Mouse (Mus musculus) limb, embryonic 13.5 days (tissue): ENCODE data around the gene Tjp2. TPM values are rescaled to one million over a fixed set of nuclear protein-coding genes. Genes with fewer than 3 reads are reported as not detected.
A peak's percentile ranks its signal among the peaks of the same experiment; 100 is the strongest.
"Not testable (repeated sequence)": the region's sequence is repeated elsewhere in the genome, so short reads cannot be mapped to it uniquely, and the experiment has no call there.

Experiments used
- ATAC-seq: fragments of 200-750 bp; cut with Nextera tagmentation; 2 replicates; pipeline ENCODE4 v1.8.0; 2017; ENCODE audit warnings: low read depth, moderate number of reproducible peaks, moderate TSS enrichment; ENCODE audit not compliant: low FRiP score
- H3K27ac ChIP-seq: fragments of 300-500 bp; sonication (generic); 2 replicates; pipeline ENCODE4 v1.5.1; 2015; ENCODE audit warnings: inconsistent platforms, mild to moderate bottlenecking, moderate library complexity
- H3K27me3 ChIP-seq: fragments of 300-500 bp; sonication (generic); 2 replicates; pipeline ENCODE4 v1.6.1; 2015; ENCODE audit warnings: mild to moderate bottlenecking, inconsistent platforms
- H3K36me3 ChIP-seq: fragments of 300-500 bp; sonication (generic); 2 replicates; pipeline ENCODE4 v1.6.1; 2015; ENCODE audit warnings: inconsistent platforms, mild to moderate bottlenecking, moderate library complexity
- H3K4me1 ChIP-seq: fragments of 300-500 bp; sonication (generic); 2 replicates; pipeline ENCODE4 v1.6.1; 2015; ENCODE audit warnings: inconsistent platforms
- H3K4me2 ChIP-seq: fragments of 300-500 bp; sonication (generic); replicated peaks from 2 replicates; pipeline ENCODE4 v1.6.1; 2015; ENCODE audit warnings: inconsistent platforms, mild to moderate bottlenecking, moderate library complexity
- H3K4me3 ChIP-seq: fragments of 300-500 bp; sonication (generic); 2 replicates; pipeline ENCODE4 v1.5.1; 2015; ENCODE audit warnings: moderate library complexity, mild to moderate bottlenecking, inconsistent platforms
- H3K9ac ChIP-seq: fragments of 300-500 bp; sonication (generic); 2 replicates; pipeline ENCODE4 v1.6.1; 2015; ENCODE audit warnings: mild to moderate bottlenecking, inconsistent platforms
- H3K9me3 ChIP-seq: fragments of 300-500 bp; sonication (generic); 2 replicates; pipeline ENCODE4 v1.6.1; 2016; ENCODE audit warnings: inconsistent platforms
- WGBS: fragments of 180-500 bp; shearing (Covaris S2); methylation state at CpG from one replicate; pipeline ENCODE4 v1.1.7; 2015; 5-methylcytosine and 5-hydroxymethylcytosine counted together
- polyA plus RNA-seq: library from polyadenylated mRNA; unstranded; fragments of >200 nt; fragmentation: Nextera tagmentation; extraction: Ambion mirVana; gene quantifications from 2 replicates; pipeline ENCODE4 v1.2.1, GENCODE M21; 2015

Gene Tjp2
- polyA plus RNA-seq, 1 experiment from 2014 or later: 17.3 TPM

GRCm38 (mm10) chr19:24253657-24254260 is 28.9 kb upstream of the Tjp2 start:
- ATAC-seq: no peak; the same call in 1 of the 2 replicates

GRCm38 (mm10) chr19:24251869-24252268 is 27.0 kb upstream of the Tjp2 start:
- H3K4me2 ChIP-seq: no peak overlapping the region
- ATAC-seq: no peak

More at GRCm38 (mm10) chr19:24253657-24254260, 28.9 kb upstream of the Tjp2 start:
- 18% methylated on average over 9 of the region's 9 CpGs for WGBS
- Histone ChIP-seq H3K27ac (no peak overlapping the region; the same call in 1 of the 2 replicates), H3K9ac (no peak overlapping the region), H3K4me1 (peaks cover 14% of the 10 kb centered on the region), H3K36me3 (peaks cover 3% of the 10 kb centered on the region; the same call in 1 of the 2 replicates), H3K4me2 (no peak overlapping the region), H3K9me3 (no peaks in the 10 kb centered on the region), H3K27me3 (no peaks in the 10 kb centered on the region), H3K4me3 (no peak overlapping the region)

GRCm38 (mm10) chr19:24243340-24243739 is 18.5 kb upstream of the Tjp2 start:
- no peaks in the 10 kb centered on the region for H3K36me3 ChIP-seq
- no peaks in the 10 kb centered on the region for H3K9me3 ChIP-seq
- H3K4me1 ChIP-seq: peaks cover 6% of the 10 kb centered on the region; the same call in 1 of the 2 replicates
- no peak overlapping the region for H3K9ac ChIP-seq
- H3K4me2 ChIP-seq: no peak overlapping the region
- WGBS: 81% methylated on average over 6 of the region's 6 CpGs
- ATAC-seq: no peak
- H3K27me3 ChIP-seq: no peaks in the 10 kb centered on the region
- H3K27ac ChIP-seq: no peak overlapping the region
- no peak overlapping the region for H3K4me3 ChIP-seq

More at GRCm38 (mm10) chr19:24251869-24252268, 27.0 kb upstream of the Tjp2 start:
- H3K9me3 ChIP-seq: no peaks in the 10 kb centered on the region
- peaks cover 14% of the 10 kb centered on the region for H3K4me1 ChIP-seq
- no peaks in the 10 kb centered on the region for H3K27me3 ChIP-seq
- WGBS: 19% methylated on average over 6 of the region's 6 CpGs
- H3K36me3 ChIP-seq: no peaks in the 10 kb centered on the region
- no peak overlapping the region for H3K9ac ChIP-seq
- no peak overlapping the region for H3K4me3 ChIP-seq
- no peak overlapping the region for H3K27ac ChIP-seq

- Histone ChIP-seq H3K4me2 (no peak overlapping the region), H3K36me3 (no peaks in the 10 kb centered on the region), H3K27me3 (no peaks in the 10 kb centered on the region), H3K4me1 (peaks cover 6% of the 10 kb centered on the region; the same call in 1 of the 2 replicates), H3K9ac (no peak overlapping the region), H3K27ac (no peak overlapping the region), H3K9me3 (no peaks in the 10 kb centered on the region), H3K4me3 (no peak overlapping the region)
- no peak for ATAC-seq
- 28% methylated on average over 14 of the region's 14 CpGs for WGBS
Observed at GRCm38 (mm10) chr19:24241799-24242546, 17.1 kb upstream of the Tjp2 start.

- peaks cover 6% of the 10 kb centered on the region; the same call in 1 of the 2 replicates for H3K4me1 ChIP-seq
- no peak overlapping the region for H3K27ac ChIP-seq
- WGBS: 72% methylated on average over 8 of the region's 8 CpGs
- no peaks in the 10 kb centered on the region; the same call in 1 of the 2 replicates for H3K9me3 ChIP-seq
- H3K9ac ChIP-seq: no peak overlapping the region
- H3K4me3 ChIP-seq: no peak overlapping the region
- H3K4me2 ChIP-seq: no peak overlapping the region
- no peaks in the 10 kb centered on the region for H3K27me3 ChIP-seq
- no peak for ATAC-seq
- H3K36me3 ChIP-seq: no peaks in the 10 kb centered on the region
Observed at GRCm38 (mm10) chr19:24241271-24241670, 16.4 kb upstream of the Tjp2 start.

- 85% methylated on average over 4 of the region's 4 CpGs for WGBS
- no peaks in the 10 kb centered on the region for H3K36me3 ChIP-seq
Observed at GRCm38 (mm10) chr19:24238011-24238410, 13.2 kb upstream of the Tjp2 start.

GRCm38 (mm10) chr19:24232356-24232755 is 7.5 kb upstream of the Tjp2 start:
- not testable (repeated sequence) for H3K4me3 ChIP-seq

More at GRCm38 (mm10) chr19:24238011-24238410, 13.2 kb upstream of the Tjp2 start:
- no peaks in the 10 kb centered on the region for H3K27me3 ChIP-seq
- ATAC-seq: no peak
- no peak overlapping the region for H3K4me3 ChIP-seq
- no peak overlapping the region for H3K4me2 ChIP-seq
- H3K4me1 ChIP-seq: peaks cover 6% of the 10 kb centered on the region; the same call in 1 of the 2 replicates
- H3K9me3 ChIP-seq: no peaks in the 10 kb centered on the region; the same call in 1 of the 2 replicates
- no peak overlapping the region for H3K27ac ChIP-seq
- H3K9ac ChIP-seq: no peak overlapping the region

GRCm38 (mm10) chr19:24225305-24225696 is 471 bp upstream of the Tjp2 start:
- Histone ChIP-seq H3K4me2 (peak overlapping the region; percentile 88), H3K9me3 (no peaks in the 10 kb centered on the region), H3K4me3 (peak overlapping the region; percentile 51), H3K36me3 (no peaks in the 10 kb centered on the region), H3K4me1 (peaks cover 19% of the 10 kb centered on the region), H3K27ac (no peak overlapping the region), H3K27me3 (peaks cover 53% of the 10 kb centered on the region), H3K9ac (no peak overlapping the region)
- WGBS: 2% methylated on average over 17 of the region's 17 CpGs
- ATAC-seq: peak; percentile 64; the same call in 1 of the 2 replicates

More at GRCm38 (mm10) chr19:24232356-24232755, 7.5 kb upstream of the Tjp2 start:
- not testable (repeated sequence) for ATAC-seq, H3K36me3 ChIP-seq, H3K27me3 ChIP-seq, H3K9ac ChIP-seq, H3K4me1 ChIP-seq, H3K9me3 ChIP-seq, H3K27ac ChIP-seq, H3K4me2 ChIP-seq
- 86% methylated on average over 1 of the region's 1 CpGs for WGBS

GRCm38 (mm10) chr19:24223851-24224251 is 979 bp downstream of the Tjp2 start:
- no peaks in the 10 kb centered on the region for H3K9me3 ChIP-seq

GRCm38 (mm10) chr19:24221455-24221854 is 3.4 kb downstream of the Tjp2 start:
- no peak overlapping the region for H3K4me2 ChIP-seq
- H3K9ac ChIP-seq: no peak overlapping the region
- H3K27me3 ChIP-seq: peaks cover 52% of the 10 kb centered on the region
- H3K36me3 ChIP-seq: no peaks in the 10 kb centered on the region
- H3K9me3 ChIP-seq: no peaks in the 10 kb centered on the region
- H3K27ac ChIP-seq: no peak overlapping the region
- H3K4me3 ChIP-seq: no peak overlapping the region
- 80% methylated on average over 4 of the region's 4 CpGs for WGBS
- ATAC-seq: no peak
- peaks cover 19% of the 10 kb centered on the region for H3K4me1 ChIP-seq

More at GRCm38 (mm10) chr19:24223851-24224251, 979 bp downstream of the Tjp2 start:
- no peak for ATAC-seq
- Histone ChIP-seq H3K4me2 (peak overlapping the region; percentile 88), H3K27me3 (peaks cover 56% of the 10 kb centered on the region), H3K4me3 (peak overlapping the region; percentile 51), H3K9ac (peak overlapping the region; percentile 58; the same call in 1 of the 2 replicates), H3K36me3 (no peaks in the 10 kb centered on the region), H3K27ac (no peak overlapping the region), H3K4me1 (peaks cover 19% of the 10 kb centered on the region)
- WGBS: 15% methylated on average over 11 of the region's 11 CpGs

- H3K4me3 ChIP-seq: no peak overlapping the region
- no peak overlapping the region for H3K9ac ChIP-seq
- H3K27me3 ChIP-seq: peaks cover 47% of the 10 kb centered on the region
- no peak for ATAC-seq
- no peaks in the 10 kb centered on the region for H3K9me3 ChIP-seq
- no peak overlapping the region for H3K27ac ChIP-seq
- H3K36me3 ChIP-seq: no peaks in the 10 kb centered on the region
- H3K4me1 ChIP-seq: peaks cover 22% of the 10 kb centered on the region
- 23% methylated on average over 14 of the region's 14 CpGs for WGBS
- no peak overlapping the region for H3K4me2 ChIP-seq
Observed at GRCm38 (mm10) chr19:24220795-24221445, 3.9 kb downstream of the Tjp2 start.

- no peaks in the 10 kb centered on the region for H3K36me3 ChIP-seq
- H3K4me1 ChIP-seq: peaks cover 15% of the 10 kb centered on the region
- H3K9ac ChIP-seq: no peak overlapping the region
- no peaks in the 10 kb centered on the region for H3K9me3 ChIP-seq
- no peak overlapping the region for H3K27ac ChIP-seq
- no peak for ATAC-seq
- no peak overlapping the region for H3K4me3 ChIP-seq
- H3K4me2 ChIP-seq: no peak overlapping the region
- peaks cover 28% of the 10 kb centered on the region for H3K27me3 ChIP-seq
- WGBS: 55% methylated on average over 9 of the region's 9 CpGs
Observed at GRCm38 (mm10) chr19:24219011-24219410, 5.8 kb downstream of the Tjp2 start.
